Mouse (Mus musculus) right cerebral cortex, postnatal 4 days (tissue): ENCODE results near the gene Gtdc1.

Experiments
- DNase-seq: peaks from one replicate; pipeline ENCODE4 v3.0.0-alpha.2; 2022

The Gtdc1 gene

DNA sequence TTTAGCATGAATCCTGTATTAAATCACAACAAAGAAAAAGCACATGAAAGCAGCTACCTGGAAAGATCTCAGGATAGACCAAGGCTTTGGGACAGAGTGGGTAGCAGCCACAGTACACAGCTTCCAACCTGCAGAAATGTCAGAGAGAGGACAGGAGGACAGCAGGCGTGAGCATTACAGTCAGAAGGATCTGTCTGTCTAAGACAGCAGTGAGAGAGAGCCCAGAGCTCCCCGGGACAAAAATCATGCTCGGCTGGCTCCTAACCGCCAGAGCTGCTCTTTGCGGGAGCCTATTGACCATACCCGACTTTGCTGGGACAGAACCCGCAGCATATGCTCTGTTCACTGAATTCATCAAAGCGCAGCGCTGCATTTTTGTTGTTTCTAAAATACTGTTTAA is 356.3 kb downstream of the Gtdc1 start:
- DNase-seq: no peak

DNA sequence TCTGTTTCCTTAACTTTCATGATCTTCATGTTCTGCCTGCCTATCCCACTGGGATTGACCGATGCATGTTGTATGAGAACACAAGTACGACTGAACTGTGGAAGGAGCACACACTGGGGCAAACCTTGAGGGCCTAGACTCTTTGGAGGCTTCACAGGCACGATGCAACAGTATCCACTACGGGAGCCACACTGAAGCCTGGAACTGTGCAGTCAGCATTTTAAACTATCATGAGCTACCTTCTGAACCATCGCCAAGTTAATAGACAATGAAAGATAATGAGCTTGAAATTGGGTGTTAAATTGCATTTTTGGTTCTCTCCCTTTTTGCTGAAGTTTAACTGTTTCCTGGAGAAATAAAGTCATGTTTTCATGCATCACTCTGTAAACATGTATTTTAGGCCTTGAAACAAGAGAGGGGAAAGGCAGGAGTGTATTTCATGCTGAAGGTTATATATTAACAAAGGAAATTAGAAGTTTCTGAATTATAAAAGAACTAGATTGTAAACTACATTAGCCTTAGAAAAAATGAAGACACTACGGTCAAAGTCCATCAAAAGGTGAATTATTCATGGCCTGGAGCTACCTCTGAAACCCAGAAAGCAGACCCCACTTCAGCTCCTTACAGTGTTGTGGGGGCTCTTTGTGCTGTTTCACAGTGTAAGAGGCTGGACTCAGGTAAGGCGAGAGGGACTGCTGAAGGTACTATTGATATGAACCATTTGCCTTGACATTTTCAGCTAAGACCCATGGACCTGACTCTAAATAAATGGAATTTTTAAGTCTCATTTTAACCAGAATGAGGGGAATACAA is 358.1 kb downstream of the Gtdc1 start:
- no peak for DNase-seq

DNA sequence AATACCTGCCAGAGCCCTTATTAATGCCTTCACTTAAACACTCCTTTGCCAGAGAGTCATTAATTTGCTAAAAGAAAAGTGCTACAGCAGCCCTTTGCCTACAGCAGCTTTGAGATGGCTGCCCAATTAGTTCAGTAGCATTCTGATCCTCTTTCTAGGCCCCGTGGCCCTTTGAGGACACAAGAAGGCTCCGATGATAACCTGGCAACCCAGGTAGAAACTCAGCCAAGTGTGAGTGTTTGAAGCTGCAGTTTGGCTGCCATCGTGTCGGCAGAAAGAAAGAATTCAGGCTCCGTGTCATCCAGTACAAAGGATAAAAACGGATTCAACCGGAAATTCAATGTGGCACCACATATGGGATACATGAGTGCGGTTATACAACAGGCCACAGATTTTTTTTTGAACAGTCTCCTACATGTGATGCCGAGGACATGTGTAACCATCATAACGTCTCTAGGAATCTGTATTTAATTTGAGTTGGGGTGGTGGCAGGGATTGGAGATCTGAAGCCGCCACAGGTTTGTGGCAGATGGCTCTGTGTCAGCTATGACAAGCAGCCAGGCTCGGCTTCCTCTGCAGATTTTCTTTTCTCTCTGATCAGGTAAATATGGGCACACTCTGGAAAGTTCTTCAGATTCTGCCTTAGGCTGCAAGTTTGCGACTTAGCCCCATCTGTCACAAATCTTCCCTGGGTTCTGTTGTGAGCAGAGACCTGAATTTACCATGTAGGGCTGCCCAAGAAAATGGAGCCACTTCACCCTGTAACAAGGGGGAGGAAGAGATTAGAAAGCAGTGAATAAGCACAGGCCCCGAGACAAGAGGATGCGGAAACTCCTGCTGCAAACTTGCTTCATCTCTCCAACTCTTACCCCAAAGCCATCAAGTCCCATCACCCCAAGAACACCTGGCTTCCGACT is 362.4 kb downstream of the Gtdc1 start:
- DNase-seq: no peak

DNA sequence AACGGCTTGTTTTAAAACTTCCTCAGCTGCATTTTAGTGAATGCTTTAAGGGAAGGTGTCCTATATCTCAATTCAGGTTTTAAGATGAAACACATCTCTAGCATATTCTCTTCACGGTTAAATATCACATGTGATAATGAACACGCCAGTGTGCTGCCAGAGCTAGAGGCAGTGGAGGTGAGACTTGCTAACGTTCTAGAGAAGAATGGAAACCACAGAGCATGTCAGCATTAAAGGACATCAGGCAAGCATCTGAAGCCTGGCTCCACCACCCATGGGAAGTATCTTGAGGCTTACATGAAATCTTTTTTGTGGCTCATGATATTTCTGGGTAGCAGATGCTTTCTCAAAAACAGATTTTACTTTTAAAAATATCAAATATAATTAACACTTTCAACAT is 365.7 kb downstream of the Gtdc1 start:
- no peak for DNase-seq

GRCm38 (mm10) chr2:44559242-44559944 is 368.1 kb downstream of the Gtdc1 start:
- DNase-seq: no peak

- no peak for DNase-seq
Observed at GRCm38 (mm10) chr2:44557669-44558281, 369.7 kb downstream of the Gtdc1 start.

DNA sequence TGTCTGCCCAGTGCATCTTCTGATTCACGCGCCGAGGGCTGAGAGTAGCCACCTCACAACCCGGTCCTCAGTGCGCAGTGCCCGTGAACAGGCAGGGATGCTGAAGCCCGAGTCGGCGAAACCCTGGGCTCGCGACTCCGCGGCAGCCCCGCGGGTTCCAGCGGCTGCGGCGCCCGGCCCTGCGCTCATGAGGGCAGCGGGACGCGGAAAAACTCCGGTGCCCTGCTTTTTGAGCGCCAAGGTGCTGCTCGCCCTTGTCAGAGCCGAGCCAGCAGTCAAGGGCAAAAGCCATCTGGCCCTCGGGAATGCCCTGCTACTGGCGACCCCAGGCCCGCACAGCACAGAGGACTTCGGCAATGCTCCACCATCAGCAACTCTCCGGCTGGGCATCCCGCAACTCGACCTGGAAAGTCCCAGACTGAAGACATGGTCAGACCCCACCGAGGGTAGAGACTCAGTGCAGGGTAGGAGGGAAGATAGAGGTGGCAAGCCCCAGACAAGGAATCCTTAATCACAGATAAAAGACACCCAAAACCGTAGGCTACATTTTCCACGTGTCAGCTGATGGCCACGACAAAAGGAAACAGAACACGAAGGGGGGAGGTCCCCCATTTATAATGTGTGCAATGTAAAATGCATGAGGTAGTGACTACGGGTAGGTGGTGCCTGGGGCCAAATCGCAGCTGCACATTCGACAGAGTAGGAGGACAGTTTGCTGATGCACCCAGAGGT is 370.4 kb downstream of the Gtdc1 start:
- peak; percentile 43 for DNase-seq

- DNase-seq: no peak
Observed at GRCm38 (mm10) chr2:44554716-44555115, 372.7 kb downstream of the Gtdc1 start.

GRCm38 (mm10) chr2:44549311-44549710 is 378.1 kb downstream of the Gtdc1 start:
- no peak for DNase-seq

- DNase-seq: no peak
Observed at GRCm38 (mm10) chr2:44542775-44543174, 384.7 kb downstream of the Gtdc1 start.

GRCm38 (mm10) chr2:44541726-44542125 is 385.7 kb downstream of the Gtdc1 start:
- no peak for DNase-seq

DNA sequence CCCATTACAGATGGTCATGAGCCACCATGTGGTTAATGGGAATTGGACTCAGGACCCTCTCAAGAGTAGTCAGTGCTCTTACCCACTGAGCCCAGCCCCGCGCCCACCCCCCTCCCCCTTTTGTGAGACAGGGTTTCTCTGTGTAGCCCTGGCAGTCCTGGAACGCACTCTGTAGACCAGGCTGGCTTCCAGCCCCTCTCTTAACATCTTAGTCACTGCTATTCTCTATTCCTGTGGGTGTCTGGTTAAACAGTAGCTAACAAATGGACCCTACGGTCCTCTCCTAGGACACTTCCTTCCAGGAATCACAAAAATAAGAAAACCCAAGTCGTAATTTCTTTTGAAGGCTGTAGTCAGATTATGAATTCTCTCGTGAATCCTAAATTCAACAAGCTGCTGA is 386.6 kb downstream of the Gtdc1 start:
- DNase-seq: no peak

- no peak for DNase-seq
Observed at GRCm38 (mm10) chr2:44539121-44539634, 388.3 kb downstream of the Gtdc1 start.

DNA sequence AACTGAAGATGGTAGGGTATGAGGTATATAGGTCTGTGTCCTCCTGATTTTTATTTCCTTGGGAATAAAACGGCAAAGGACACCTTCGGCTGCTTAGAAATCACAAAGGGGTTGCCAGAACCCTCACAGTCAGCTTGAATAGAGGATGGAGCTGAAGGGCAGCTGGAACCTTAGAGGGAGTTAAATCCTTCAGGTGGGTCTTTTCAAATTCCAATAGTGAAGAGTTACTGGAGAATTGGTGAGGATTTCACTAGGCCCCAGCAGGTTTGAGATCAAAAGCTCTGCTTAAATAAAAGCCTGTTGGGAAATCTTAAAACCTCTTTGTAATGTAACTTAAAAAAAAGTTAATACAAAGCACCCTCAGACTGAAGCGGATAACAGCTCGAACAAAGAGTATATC is 389.3 kb downstream of the Gtdc1 start:
- no peak for DNase-seq

- DNase-seq: no peak
Observed at GRCm38 (mm10) chr2:44535760-44536159, 391.7 kb downstream of the Gtdc1 start.

- no peak for DNase-seq
Observed at GRCm38 (mm10) chr2:44535136-44535675, 392.3 kb downstream of the Gtdc1 start.

GRCm38 (mm10) chr2:44526110-44527032 is 401.1 kb downstream of the Gtdc1 start:
- DNase-seq: no peak

DNA sequence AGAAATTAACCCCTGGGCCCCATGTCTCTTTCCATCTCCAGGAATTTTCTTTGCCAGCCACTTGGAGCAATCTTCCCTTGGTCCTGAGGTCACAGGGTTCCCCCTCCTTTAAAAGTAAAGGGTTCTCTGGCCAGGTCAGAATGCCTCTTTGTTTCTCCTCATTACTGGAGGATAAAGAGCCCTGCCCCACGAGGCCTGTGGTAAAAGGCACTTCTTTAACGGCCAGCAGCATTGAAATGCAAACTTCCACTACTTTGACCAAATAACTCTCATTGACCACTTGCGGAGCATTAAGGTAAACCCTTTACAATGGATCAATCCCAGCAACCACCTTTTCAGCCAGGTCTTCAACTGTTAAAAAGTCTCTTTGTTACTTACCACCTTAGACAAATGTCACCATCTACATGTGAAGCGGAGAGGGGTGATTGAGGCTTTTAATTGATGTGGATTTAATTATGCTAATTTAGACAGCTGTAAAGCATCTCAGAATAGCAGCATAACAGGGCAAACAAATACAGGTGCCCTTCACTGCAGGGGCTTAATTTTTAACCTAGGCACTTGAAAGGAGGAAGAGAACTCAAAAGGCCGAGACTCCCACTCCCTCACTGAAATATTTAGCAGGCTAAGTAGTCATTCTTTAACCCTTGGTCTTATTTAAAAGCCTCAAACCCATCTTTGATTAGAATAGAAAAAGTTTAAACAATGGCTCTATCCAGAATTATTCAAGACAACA is 402.1 kb downstream of the Gtdc1 start:
- DNase-seq: no peak

DNA sequence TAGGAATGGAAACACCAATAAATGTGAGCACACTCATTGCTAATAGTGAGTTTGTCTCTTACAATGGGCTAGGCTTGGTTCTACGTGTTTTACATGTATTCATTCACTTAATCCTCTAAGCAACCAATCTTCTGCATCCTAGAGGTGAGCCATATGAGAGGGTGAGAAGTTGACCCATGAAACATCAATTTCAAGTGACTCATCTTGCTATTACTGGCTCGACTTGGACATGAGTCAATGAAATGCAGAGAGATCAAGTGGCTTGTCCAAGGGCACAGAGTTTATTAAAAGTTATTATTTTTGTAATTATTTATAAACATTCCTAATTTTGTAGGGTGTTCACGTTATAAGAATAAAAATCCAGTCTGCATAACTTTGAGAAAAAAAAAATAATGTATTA is 408.2 kb downstream of the Gtdc1 start:
- no peak for DNase-seq

- no peak for DNase-seq
Observed at GRCm38 (mm10) chr2:44518085-44518484, 409.4 kb downstream of the Gtdc1 start.
